9 mouse cellular contexts compared by ENCODE assay signal in genomic region chr2:62573099-62573752, GRCm38 (mm10). TPM values are rescaled to one million over a fixed set of nuclear protein-coding genes. Genes with fewer than 3 reads are reported as not detected.
DNase-seq lines count a peak whose midpoint lies in the region; ATAC-seq and TF ChIP-seq lines count a peak whose summit lies in the region.
"Had no signal": no experiment of that assay in that cellular context is flagged by ENCODE, and none has a peak within 500 bp of the region (broad histone marks: within the 10 kb centered on the region; RNA-seq: fewer than 3 reads in every experiment).

No protein-coding gene starts in this region.

- TF ChIP-seq POLR2A in limb, embryonic 14.5 days (IDR thresholded peaks at IDR 0.05; ENCODE audit: borderline replicate concordance, extremely low read depth, insufficient read depth, insufficient read length), result no peak

- H3K27ac ChIP-seq in kidney, embryonic 16.5 days (ENCODE audit: low read length), result no peak overlapping the region; the same call in 1 of the 2 replicates
- peak overlapping the region; percentile 43; the same call in 1 of the 2 replicates for H3K27ac ChIP-seq in embryonic facial prominence, embryonic 11.5 days (replicated peaks; ENCODE audit: low read depth, low read length)
- H3K27ac ChIP-seq in limb, embryonic 14.5 days (replicated peaks; ENCODE audit: low read depth, low read length), result peak overlapping the region; percentile 83

- no peak overlapping the region for H3K9ac ChIP-seq in kidney, embryonic 16.5 days (replicated peaks; ENCODE audit: low read length)
- H3K9ac ChIP-seq in embryonic facial prominence, embryonic 11.5 days (replicated peaks; ENCODE audit: low read length), result peak overlapping the region; percentile 34
- H3K9ac ChIP-seq in limb, embryonic 14.5 days (ENCODE audit: low read depth, low read length, severe bottlenecking), result peak overlapping the region; percentile 45

- no peak for ATAC-seq in kidney, embryonic 16.5 days (ENCODE audit: low FRiP score, low TSS enrichment)
- ATAC-seq in embryonic facial prominence, embryonic 11.5 days (replicated peaks; ENCODE audit: insufficient number of reproducible peaks, low FRiP score, low TSS enrichment, low read depth), result no peak
- 0 out of 2 replicates have a peak, but pooled peaks have one; percentile 2 for ATAC-seq in limb, embryonic 14.5 days (ENCODE audit: low FRiP score, low read depth)
- no peak for ATAC-seq in megakaryocyte-erythroid progenitor cell, adult 5-6 weeks (replicated peaks; ENCODE audit: low FRiP score, low TSS enrichment, poor library complexity, severe bottlenecking)

- H3K9me3 ChIP-seq in kidney, embryonic 16.5 days (ENCODE audit: low read length), result no peaks in the 10 kb centered on the region
- H3K9me3 ChIP-seq in embryonic facial prominence, embryonic 11.5 days (replicated peaks; ENCODE audit: control insufficient read depth, low read length), result no peaks in the 10 kb centered on the region
- H3K9me3 ChIP-seq in limb, embryonic 14.5 days (ENCODE audit: control insufficient read depth, low read length), result no peaks in the 10 kb centered on the region

- H3K27me3 ChIP-seq in kidney, embryonic 16.5 days (ENCODE audit: insufficient read depth, low read length), result no peaks in the 10 kb centered on the region
- H3K27me3 ChIP-seq in embryonic facial prominence, embryonic 11.5 days (ENCODE audit: control insufficient read depth, insufficient read depth, low read length), result no peaks in the 10 kb centered on the region
- H3K27me3 ChIP-seq in limb, embryonic 14.5 days (ENCODE audit: control insufficient read depth, insufficient read depth, low read length), result no peaks in the 10 kb centered on the region

- H3K4me2 ChIP-seq in kidney, embryonic 16.5 days (replicated peaks; ENCODE audit: low read depth, low read length), result peak overlapping the region; percentile 31
- H3K4me2 ChIP-seq in embryonic facial prominence, embryonic 11.5 days (ENCODE audit: low read depth, low read length), result peak overlapping the region; percentile 4; the same call in 1 of the 2 replicates
- H3K4me2 ChIP-seq in limb, embryonic 14.5 days (replicated peaks; ENCODE audit: low read depth, low read length, severe bottlenecking), result peak overlapping the region; percentile 48

- peak overlapping the region; percentile 25 for H3K4me3 ChIP-seq in kidney, embryonic 16.5 days (ENCODE audit: low read length)
- H3K4me3 ChIP-seq in embryonic facial prominence, embryonic 11.5 days (ENCODE audit: low read depth, low read length), result peak overlapping the region; percentile 24
- peak overlapping the region; percentile 37 for H3K4me3 ChIP-seq in limb, embryonic 14.5 days (replicated peaks; ENCODE audit: low read length)

- WGBS in kidney, embryonic 16.5 days, result 74% methylated on average over 10 of the region's 10 CpGs
- WGBS in embryonic facial prominence, embryonic 11.5 days, result 65% methylated on average over 10 of the region's 10 CpGs
- 53% methylated on average over 10 of the region's 10 CpGs for WGBS in limb, embryonic 14.5 days

- no peaks in the 10 kb centered on the region for H3K4me1 ChIP-seq in kidney, embryonic 16.5 days (ENCODE audit: insufficient read depth, low read length)
- no peaks in the 10 kb centered on the region for H3K4me1 ChIP-seq in embryonic facial prominence, embryonic 11.5 days (ENCODE audit: control insufficient read depth, insufficient read depth, low read length)
- H3K4me1 ChIP-seq in limb, embryonic 14.5 days (ENCODE audit: control insufficient read depth, insufficient read depth, low read length), result peaks cover 9% of the 10 kb centered on the region

- DNase-seq in embryo, embryonic 11 days, result peak; percentile 9
- DNase-seq in embryo, embryonic 10 days (ENCODE audit: low spot score), result no peak
- no peak for DNase-seq in kidney, adult 9 months
- DNase-seq in embryonic facial prominence, embryonic 11.5 days (ENCODE audit: low spot score), result no peak
- no peak for DNase-seq in limb, embryonic 14.5 days (ENCODE audit: low spot score)
- DNase-seq in adrenal gland, postnatal 14 days, result no peak
- DNase-seq: cerebellum, adult 2 months had no signal

- no peaks in the 10 kb centered on the region for H3K36me3 ChIP-seq in kidney, embryonic 16.5 days (ENCODE audit: insufficient read depth, low read length)
- H3K36me3 ChIP-seq in embryonic facial prominence, embryonic 11.5 days (replicated peaks; ENCODE audit: control insufficient read depth, insufficient read depth, low read depth, low read length), result no peaks in the 10 kb centered on the region
- no peaks in the 10 kb centered on the region for H3K36me3 ChIP-seq in limb, embryonic 14.5 days (ENCODE audit: control insufficient read depth, insufficient read depth, low read length)

RNA-seq across cellular contexts. Expression of gene Fap, which starts 0.6 kb away (rescaled TPM):
- 4.4 and 4.7 TPM in 2 replicates for polyA plus RNA-seq in kidney, embryonic 16.5 days (2015; fragmentation: Nextera tagmentation; extraction: Ambion mirVana)
- polyA plus RNA-seq in embryonic facial prominence, embryonic 11.5 days (2014; fragmentation: Nextera tagmentation; extraction: Ambion mirVana), result 11.7 and 12.0 TPM in 2 replicates
- polyA plus RNA-seq in limb, embryonic 14.5 days (2012; rRNA removed), result 26.8 and 31.9 TPM in 2 replicates
- 28.0 and 29.9 TPM in 2 replicates for polyA plus RNA-seq in limb, embryonic 14.5 days (2014; fragmentation: Nextera tagmentation; extraction: Ambion mirVana)
- total RNA-seq in megakaryocyte-erythroid progenitor cell, adult 5-6 weeks (2014; fragmentation: Nextera tagmentation), result 0.37 TPM in 1 of 2 replicates, not detected in the other
- total RNA-seq in megakaryocyte-erythroid progenitor cell, adult 5-6 weeks (2017), result 1.0 and 1.6 TPM in 2 replicates
- total RNA-seq in adrenal gland, postnatal 14 days (2021), result 4.6 and 6.2 TPM in 2 replicates
